Mouse (Mus musculus) ovary, postnatal 36 days (tissue): ENCODE data around the gene Tvp23b.

Experiments used
- DNase-seq: peaks from one replicate; pipeline ENCODE4 v3.0.0; 2022; ENCODE audit warnings: low spot score, mixed read lengths

Gene Tvp23b

GRCm38 (mm10) chr11:62879220-62880048, at the start of gene Tvp23b:
Gene Tvp23b, plus strand, starts transcription at chr11:62879455.
- DNase-seq, result peak; percentile 99

GRCm38 (mm10) chr11:62830387-62830786, 48.9 kb upstream of the Tvp23b start:
- no peak for DNase-seq

GRCm38 (mm10) chr11:62831906-62832305, 47.3 kb upstream of the Tvp23b start:
- no peak for DNase-seq

GRCm38 (mm10) chr11:62844562-62844961, 34.7 kb upstream of the Tvp23b start:
- DNase-seq, result no peak

- DNase-seq, result no peak
Observed at GRCm38 (mm10) chr11:62845730-62846129, 33.5 kb upstream of the Tvp23b start.

GRCm38 (mm10) chr11:62846961-62847654, 32.1 kb upstream of the Tvp23b start, which contains the start of gene Fbxw10:
Gene Fbxw10, plus strand, starts transcription at chr11:62847069.
- DNase-seq, result no peak

GRCm38 (mm10) chr11:62847655-62848191, 31.5 kb upstream of the Tvp23b start:
- no peak for DNase-seq

GRCm38 (mm10) chr11:62848301-62848700, 31.0 kb upstream of the Tvp23b start:
- no peak for DNase-seq

- DNase-seq, result no peak
Observed at GRCm38 (mm10) chr11:62851199-62851598, 28.1 kb upstream of the Tvp23b start.

GRCm38 (mm10) chr11:62853334-62853733, 25.9 kb upstream of the Tvp23b start:
- no peak for DNase-seq

- DNase-seq, result no peak
Observed at GRCm38 (mm10) chr11:62865562-62865961, 13.7 kb upstream of the Tvp23b start.

- no peak for DNase-seq
Observed at GRCm38 (mm10) chr11:62866685-62867084, 12.6 kb upstream of the Tvp23b start.

- DNase-seq, result no peak
Observed at GRCm38 (mm10) chr11:62869201-62869600, 10.1 kb upstream of the Tvp23b start.

GRCm38 (mm10) chr11:62869715-62870371, 9.4 kb upstream of the Tvp23b start:
- no peak for DNase-seq

GRCm38 (mm10) chr11:62873479-62873878, 5.8 kb upstream of the Tvp23b start:
- DNase-seq, result no peak

- DNase-seq, result no peak
Observed at GRCm38 (mm10) chr11:62875696-62876095, 3.6 kb upstream of the Tvp23b start.

- no peak for DNase-seq
Observed at GRCm38 (mm10) chr11:62876445-62876844, 2.8 kb upstream of the Tvp23b start.

- DNase-seq, result no peak
Observed at GRCm38 (mm10) chr11:62877391-62877790, 1.9 kb upstream of the Tvp23b start.

GRCm38 (mm10) chr11:62878728-62879127, 527 bp upstream of the Tvp23b start:
- no peak for DNase-seq

- DNase-seq, result no peak
Observed at GRCm38 (mm10) chr11:62883407-62883806, 4.2 kb downstream of the Tvp23b start.

- DNase-seq, result no peak
Observed at GRCm38 (mm10) chr11:62885323-62885722, 6.1 kb downstream of the Tvp23b start.

GRCm38 (mm10) chr11:62890796-62891195, 11.5 kb downstream of the Tvp23b start:
- DNase-seq, result no peak
